7 mouse cellular contexts compared by ENCODE assay signal in the genomic region with DNA sequence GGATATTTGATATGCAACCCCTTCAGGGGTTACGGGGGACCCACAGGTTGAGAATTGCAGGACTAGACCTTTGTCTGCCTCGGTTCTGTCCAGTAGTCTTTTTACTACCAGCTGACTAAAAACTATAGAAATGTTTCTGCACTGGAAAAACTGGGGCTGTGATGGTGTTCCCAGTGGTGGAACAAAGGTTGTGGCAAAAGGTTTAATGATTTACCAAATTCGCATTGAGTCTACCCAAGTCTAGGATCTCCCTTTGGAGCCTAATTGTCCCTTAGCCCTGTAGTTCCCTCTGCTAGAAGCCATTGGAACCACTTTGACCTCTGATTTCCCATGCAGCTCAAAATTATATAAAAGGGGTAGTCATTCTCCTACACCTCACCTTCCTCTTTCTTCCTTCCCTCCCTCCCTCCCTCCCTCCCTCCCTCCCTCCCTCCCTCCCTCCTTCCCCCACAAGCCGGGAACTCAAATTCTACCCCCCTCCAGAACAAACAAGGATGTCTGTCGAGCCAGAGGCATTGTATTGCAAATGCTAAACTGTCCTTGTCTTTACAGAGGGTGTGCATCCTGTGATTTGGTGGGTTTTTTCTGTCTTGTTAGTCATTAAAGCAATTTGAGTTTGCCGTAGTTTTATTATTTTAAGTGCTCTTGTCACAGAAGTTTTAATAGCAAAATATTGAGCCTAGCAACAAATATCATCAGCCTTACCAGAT. TPM values are rescaled to one million over a fixed set of nuclear protein-coding genes. Genes with fewer than 3 reads are reported as not detected.
DNase-seq lines count a peak whose midpoint lies in the region; ATAC-seq lines count a peak whose summit lies in the region.

No protein-coding gene starts in this region.

- 28% methylated on average over 5 of the region's 6 CpGs for WGBS in liver, embryonic 12.5 days (ENCODE audit: insufficient replicate concordance)

- peaks cover 32% of the 10 kb centered on the region for H3K4me1 ChIP-seq in liver, embryonic 12.5 days

- no peaks in the 10 kb centered on the region for H3K27me3 ChIP-seq in liver, embryonic 12.5 days (replicated peaks)

- ATAC-seq in granulocyte monocyte progenitor cell, adult 5-6 weeks (replicated peaks; ENCODE audit: poor library complexity, severe bottlenecking): peak; percentile 2; the same call in 1 of the 2 replicates
- no peak for ATAC-seq in liver, embryonic 12.5 days

- peaks cover 6% of the 10 kb centered on the region; the same call in 1 of the 2 replicates for H3K36me3 ChIP-seq in liver, embryonic 12.5 days

- peak overlapping the region; percentile 91 for H3K4me3 ChIP-seq in liver, embryonic 12.5 days

- H3K9me3 ChIP-seq in liver, embryonic 12.5 days (replicated peaks): no peaks in the 10 kb centered on the region

- peak overlapping the region; percentile 91; the same call in 1 of the 2 replicates for H3K9ac ChIP-seq in liver, embryonic 12.5 days

- 0 out of 2 replicates have a peak overlapping the region, but pooled peaks have one; percentile 12 for H3K27ac ChIP-seq in liver, embryonic 12.5 days

- H3K4me2 ChIP-seq in liver, embryonic 12.5 days: peak overlapping the region; percentile 100

- peak; percentile 7 for DNase-seq in thymus, postnatal 0 days (ENCODE audit: low spot score)
- no peak for DNase-seq in thymus, postnatal 10 days (ENCODE audit: low spot score in 2 of 2)
- DNase-seq in adrenal gland, postnatal 14 days: no peak
- no peak for DNase-seq in adrenal gland, postnatal 25 days
- no peak for DNase-seq in MN1 (ENCODE audit: low spot score)

RNA-seq across cellular contexts. Expression of a gene that starts 2.0 kb away (rescaled TPM):
- 56.6 and 65.6 TPM in 2 replicates for polyA plus RNA-seq in thymus, postnatal 0 days (2015; fragmentation: Nextera tagmentation; extraction: Ambion mirVana)
- total RNA-seq in granulocyte monocyte progenitor cell, adult 5-6 weeks (2014; fragmentation: Nextera tagmentation): 127 and 141 TPM in 2 replicates
- total RNA-seq in granulocyte monocyte progenitor cell, adult 5-6 weeks (2017): 180 and 222 TPM in 2 replicates
- polyA plus RNA-seq in liver, embryonic 12.5 days (2016; fragmentation: Nextera tagmentation; extraction: Ambion mirVana): 137 and 145 TPM in 2 replicates
- total RNA-seq in adrenal gland, postnatal 14 days (2021): 217 and 322 TPM in 2 replicates
- total RNA-seq in adrenal gland, postnatal 25 days (2021): 148 and 181 TPM in 2 replicates

RNA-seq across cellular contexts. Expression of a gene that starts 2.2 kb away (rescaled TPM):
- 16.5 and 22.6 TPM in 2 replicates for polyA plus RNA-seq in thymus, postnatal 0 days (2015; fragmentation: Nextera tagmentation; extraction: Ambion mirVana)
- total RNA-seq in granulocyte monocyte progenitor cell, adult 5-6 weeks (2014; fragmentation: Nextera tagmentation): 6.6 and 16.8 TPM in 2 replicates
- total RNA-seq in granulocyte monocyte progenitor cell, adult 5-6 weeks (2017): 7.9 and 17.8 TPM in 2 replicates
- 8.2 and 9.7 TPM in 2 replicates for polyA plus RNA-seq in liver, embryonic 12.5 days (2016; fragmentation: Nextera tagmentation; extraction: Ambion mirVana)
- 12.2 and 13.0 TPM in 2 replicates for total RNA-seq in adrenal gland, postnatal 14 days (2021)
- total RNA-seq in adrenal gland, postnatal 25 days (2021): 13.5 and 16.4 TPM in 2 replicates

RNA-seq across cellular contexts. Expression of a gene that starts 42.7 kb away (rescaled TPM):
- 2.7 and 4.5 TPM in 2 replicates for polyA plus RNA-seq in thymus, postnatal 0 days (2015; fragmentation: Nextera tagmentation; extraction: Ambion mirVana)
- total RNA-seq in granulocyte monocyte progenitor cell, adult 5-6 weeks (2014; fragmentation: Nextera tagmentation): not detected in 2 replicates
- total RNA-seq in granulocyte monocyte progenitor cell, adult 5-6 weeks (2017): not detected in 2 replicates
- not detected in 2 replicates for polyA plus RNA-seq in liver, embryonic 12.5 days (2016; fragmentation: Nextera tagmentation; extraction: Ambion mirVana)
- 4.0 TPM in 1 of 2 replicates, not detected in the other for total RNA-seq in adrenal gland, postnatal 14 days (2021)
- total RNA-seq in adrenal gland, postnatal 25 days (2021): not detected in 2 replicates
